Mouse (Mus musculus) stomach, postnatal 0 days (tissue): ENCODE data around the gene Eif3a. TPM values are rescaled to one million over a fixed set of nuclear protein-coding genes. Genes with fewer than 3 reads are reported as not detected.
A peak's percentile ranks its signal among the peaks of the same experiment; 100 is the strongest.

Experiments used
- ATAC-seq: fragments of 200-750 bp; cut with Nextera tagmentation; 2 replicates; pipeline ENCODE4 v1.8.0; 2017; ENCODE audit not compliant: low FRiP score, low TSS enrichment
- DNase-seq: peaks from one replicate; pipeline ENCODE4 v3.0.0-alpha.2; 2016; ENCODE audit warnings: low spot score
- H3K27ac ChIP-seq: fragments of 300-500 bp; sonication (generic); replicated peaks from 2 replicates; pipeline ENCODE4 v1.5.1; 2014; ENCODE audit warnings: mild to moderate bottlenecking, control low read depth
- H3K27me3 ChIP-seq: fragments of 300-500 bp; sonication (generic); 2 replicates; pipeline ENCODE4 v1.6.1; 2014; ENCODE audit warnings: low read length; ENCODE audit not compliant: control insufficient read depth, insufficient read depth
- H3K36me3 ChIP-seq: fragments of 300-500 bp; sonication (generic); 2 replicates; pipeline ENCODE4 v1.6.1; 2014; ENCODE audit warnings: low read length, mixed read lengths; ENCODE audit not compliant: control insufficient read depth, insufficient read depth
- H3K4me1 ChIP-seq: fragments of 300-500 bp; sonication (generic); replicated peaks from 2 replicates; pipeline ENCODE4 v1.6.1; 2014; ENCODE audit warnings: antibody characterized with exemption; ENCODE audit not compliant: control insufficient read depth, insufficient read depth
- H3K4me2 ChIP-seq: fragments of 300-500 bp; sonication (generic); replicated peaks from 2 replicates; pipeline ENCODE4 v1.6.1; 2014; ENCODE audit warnings: low read depth, mild to moderate bottlenecking, control low read depth, moderate library complexity
- H3K4me3 ChIP-seq: fragments of 300-500 bp; sonication (generic); 2 replicates; pipeline ENCODE4 v1.5.1; 2014; ENCODE audit warnings: low read depth, low read length, control low read depth
- H3K9ac ChIP-seq: fragments of 300-500 bp; sonication (generic); 2 replicates; pipeline ENCODE4 v1.6.1; 2014; ENCODE audit warnings: mild to moderate bottlenecking, low read length, control low read depth, mixed read lengths
- H3K9me3 ChIP-seq: fragments of 300-500 bp; sonication (generic); 2 replicates; pipeline ENCODE4 v1.6.1; 2016; ENCODE audit warnings: low read length; ENCODE audit not compliant: control insufficient read depth
- CTCF ChIP-seq: IDR thresholded peaks from 2 replicates; pipeline ENCODE4 v1.5.1; 2016; ENCODE audit warnings: antibody characterized with exemption, low read depth, mild to moderate bottlenecking, moderate library complexity
- EP300 ChIP-seq: optimal IDR thresholded peaks from 2 replicates; pipeline ENCODE3; 2016; ENCODE audit warnings: antibody characterized with exemption
- WGBS: fragments of 180-500 bp; shearing (Covaris S2); extraction: QIAGEN DNeasy Blood & Tissue Kit; methylation state at CpG from one replicate; pipeline ENCODE4 v1.1.7; 2014; 5-methylcytosine and 5-hydroxymethylcytosine counted together
- polyA plus RNA-seq: library from polyadenylated mRNA; unstranded; fragments of >200 nt; fragmentation: Nextera tagmentation; extraction: Ambion mirVana; gene quantifications from 2 replicates; pipeline ENCODE4 v1.2.1, GENCODE M21; 2015

Eif3a gene
- polyA plus RNA-seq, 1 experiment from 2014 or later: 60.1 TPM

DNA sequence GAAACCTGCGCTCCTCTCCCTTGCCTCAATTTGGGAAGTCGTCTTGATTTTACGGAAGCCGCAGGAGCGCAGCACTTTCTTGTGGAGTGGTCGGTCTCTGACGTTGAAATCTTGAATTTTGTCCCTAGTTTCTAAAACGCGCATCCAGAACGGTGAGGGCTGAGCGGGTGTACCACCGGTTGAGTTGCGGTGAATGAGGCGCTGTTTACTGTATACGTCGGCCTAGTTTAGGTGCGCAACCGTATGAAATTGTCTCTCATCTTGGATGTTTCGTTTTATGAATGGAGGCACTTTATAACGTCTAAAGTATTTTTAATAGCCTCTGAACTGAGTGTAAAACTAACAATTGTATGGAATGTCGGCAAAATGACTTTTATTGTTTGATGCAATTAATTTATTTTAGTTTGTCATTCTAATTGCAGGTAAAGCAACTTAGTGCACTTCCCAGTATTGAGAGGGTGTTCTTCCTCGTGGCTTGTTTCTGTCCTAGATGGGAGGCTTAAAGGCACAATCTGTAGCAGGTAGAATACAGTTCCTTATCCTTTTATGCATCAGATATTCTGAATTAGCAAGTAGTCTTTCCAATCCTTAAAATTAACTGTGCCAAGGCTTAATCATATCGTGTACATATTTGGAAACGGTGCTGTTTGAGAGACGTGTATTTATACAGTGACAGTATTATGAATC lies 33.2 kb downstream of the Eif3a start:
- H3K9me3 ChIP-seq: no peaks in the 10 kb centered on the region
- peaks cover 7% of the 10 kb centered on the region; the same call in 1 of the 2 replicates for H3K36me3 ChIP-seq
- H3K4me2 ChIP-seq: peak overlapping the region; percentile 100
- no peaks in the 10 kb centered on the region for H3K27me3 ChIP-seq
- no peak for ATAC-seq
- no peaks in the 10 kb centered on the region; the same call in 1 of the 2 replicates for H3K4me1 ChIP-seq
- TF ChIP-seq EP300 (no peak), CTCF (no peak)
- H3K27ac ChIP-seq: no peak overlapping the region
- DNase-seq: no peak
- H3K9ac ChIP-seq: peak overlapping the region; percentile 63; the same call in 1 of the 2 replicates
- peak overlapping the region; percentile 76 for H3K4me3 ChIP-seq
- WGBS: 5% methylated on average over 25 of the region's 25 CpGs

DNA sequence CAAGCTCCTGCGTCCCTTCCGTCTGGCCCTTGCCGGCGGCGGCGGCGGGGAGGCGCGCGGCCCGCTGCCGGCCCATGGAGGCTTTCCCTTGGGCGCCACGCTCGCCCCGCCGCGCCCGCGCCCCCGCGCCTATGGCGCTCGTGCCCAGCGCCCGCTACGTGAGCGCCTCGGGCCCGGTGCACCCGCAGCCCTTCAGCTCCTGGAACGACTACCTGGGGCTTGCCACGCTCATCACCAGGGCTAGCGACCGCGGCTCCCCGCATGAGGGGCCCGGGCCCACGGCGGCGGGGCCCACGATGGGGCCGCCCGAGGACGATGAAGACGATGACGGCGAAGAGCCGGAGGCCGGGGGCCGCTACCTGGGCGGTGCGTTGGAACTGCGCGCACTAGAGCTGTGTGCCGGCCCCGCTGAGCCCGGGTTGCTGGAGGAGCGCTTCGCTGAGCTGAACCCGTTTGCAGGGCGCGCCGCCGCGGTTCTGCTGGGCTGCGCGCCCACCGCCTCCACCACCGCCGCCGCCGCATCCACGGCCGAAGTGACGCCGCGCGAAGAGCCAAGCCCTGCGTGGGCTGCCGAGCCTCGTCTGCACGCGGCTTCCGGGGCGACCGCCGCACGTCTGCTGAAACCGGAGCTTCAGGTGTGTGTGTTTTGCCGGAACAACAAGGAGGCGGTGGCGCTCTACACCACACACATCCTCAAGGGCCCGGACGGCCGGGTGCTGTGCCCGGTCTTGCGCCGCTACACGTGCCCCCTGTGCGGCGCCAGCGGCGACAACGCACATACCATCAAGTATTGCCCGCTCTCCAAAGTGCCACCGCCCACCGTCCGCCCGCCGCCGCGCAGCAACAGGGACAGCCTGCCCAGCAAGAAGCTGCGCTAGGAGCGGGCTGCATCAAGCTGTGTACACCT lies 34.0 kb downstream of the Eif3a start:
- Histone ChIP-seq H3K4me1 (no peaks in the 10 kb centered on the region; the same call in 1 of the 2 replicates), H3K9me3 (no peaks in the 10 kb centered on the region), H3K27me3 (no peaks in the 10 kb centered on the region), H3K9ac (peak overlapping the region; percentile 63), H3K36me3 (peaks cover 4% of the 10 kb centered on the region; the same call in 1 of the 2 replicates), H3K4me2 (peak overlapping the region; percentile 100), H3K4me3 (peak overlapping the region; percentile 76), H3K27ac (0 out of 2 replicates have a peak overlapping the region, but pooled peaks have one; percentile 8)
- no peak for TF ChIP-seq EP300
- WGBS: under 1% methylated on average over 78 of the region's 115 CpGs
- peak; percentile 66 for DNase-seq
- ATAC-seq: peak; percentile 67

DNA sequence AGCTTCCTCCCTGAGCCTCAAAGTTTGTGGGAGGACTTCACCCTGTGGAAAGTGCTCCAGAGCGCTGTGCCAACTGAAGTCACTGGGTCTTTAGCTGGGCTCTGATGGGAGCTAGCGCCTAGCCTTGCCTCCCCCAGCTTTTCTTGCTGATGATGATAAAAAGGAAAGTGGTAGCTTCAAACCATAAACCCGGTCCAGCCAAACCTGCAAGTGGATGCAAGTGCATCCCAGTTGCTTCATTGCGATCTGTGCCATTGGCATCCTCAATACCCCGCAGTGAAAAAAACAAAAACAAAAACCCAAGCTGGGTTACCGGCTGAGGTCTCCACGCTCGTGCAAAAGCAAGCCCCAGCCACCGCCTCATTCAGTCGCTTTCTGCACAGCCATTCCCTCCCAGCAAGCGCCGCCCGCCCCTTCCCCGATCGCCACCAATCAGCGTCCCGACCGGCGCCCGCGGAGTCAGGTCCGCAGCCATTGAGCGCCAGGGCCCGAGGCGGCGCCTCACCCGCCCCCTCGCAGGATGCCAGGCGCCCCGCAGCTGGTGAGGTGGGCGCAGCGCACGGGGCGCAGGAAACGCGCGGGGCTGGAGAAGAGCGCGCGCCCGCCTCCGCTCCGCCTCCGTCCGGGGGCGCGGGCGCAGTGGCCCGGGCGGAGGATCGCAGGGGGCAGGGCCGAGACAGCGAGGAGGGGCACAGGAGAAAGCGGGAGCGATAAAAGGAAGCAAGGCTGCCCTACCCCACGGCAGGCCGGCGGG lies 34.8 kb downstream of the Eif3a start, which contains the start of gene Nanos1:
Gene Nanos1, plus strand, starts transcription at position 550 of the 754 bp plus-strand sequence.
- peak; percentile 90 for ATAC-seq
- peak; percentile 92 for DNase-seq

DNA sequence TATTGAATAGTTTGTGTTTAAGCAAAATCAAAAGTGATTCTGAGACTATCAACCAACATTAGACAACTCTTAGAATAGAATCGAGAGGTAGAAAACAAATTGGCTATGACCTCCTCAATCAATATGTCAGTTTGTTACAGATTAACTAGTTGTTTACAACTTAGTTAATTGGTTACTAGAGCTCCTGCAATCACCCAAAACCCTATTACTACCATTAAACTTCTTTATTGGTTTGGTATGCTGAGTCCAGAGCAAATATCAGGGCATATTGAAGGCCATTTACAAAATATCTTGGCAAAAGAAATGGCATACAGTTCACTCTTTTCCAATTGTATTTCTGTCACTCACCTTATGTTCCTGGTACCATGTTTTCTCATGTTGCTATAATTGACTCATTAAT lies 42.7 kb downstream of the Eif3a start:
- DNase-seq (no peak), ATAC-seq (no peak)
- Histone ChIP-seq H3K9ac (no peak overlapping the region), H3K36me3 (no peaks in the 10 kb centered on the region), H3K9me3 (no peaks in the 10 kb centered on the region), H3K27ac (no peak overlapping the region), H3K4me1 (no peaks in the 10 kb centered on the region), H3K4me3 (no peak overlapping the region), H3K27me3 (no peaks in the 10 kb centered on the region), H3K4me2 (no peak overlapping the region)
- 61% methylated on average over 1 of the region's 1 CpGs for WGBS
- TF ChIP-seq EP300: no peak
- TF ChIP-seq CTCF: no peak

More for the DNA sequence above, 34.8 kb downstream of the Eif3a start, which contains the start of gene Nanos1:
- no peaks in the 10 kb centered on the region for H3K9me3 ChIP-seq
- H3K9ac ChIP-seq: peak within 1 kb of the TSS; percentile 63
- TF ChIP-seq CTCF (peak; percentile 22), EP300 (no peak)
- peak within 1 kb of the TSS; percentile 100 for H3K4me2 ChIP-seq
- H3K27ac ChIP-seq: 0 out of 2 replicates have a peak within 1 kb of the TSS, but pooled peaks have one; percentile 8
- H3K27me3 ChIP-seq: no peaks in the 10 kb centered on the region
- H3K4me3 ChIP-seq: peak within 1 kb of the TSS; percentile 76
- peaks cover 4% of the 10 kb centered on the region; the same call in 1 of the 2 replicates for H3K36me3 ChIP-seq
- no peaks in the 10 kb centered on the region; the same call in 1 of the 2 replicates for H3K4me1 ChIP-seq
- under 1% methylated on average over 48 of the region's 58 CpGs for WGBS

DNA sequence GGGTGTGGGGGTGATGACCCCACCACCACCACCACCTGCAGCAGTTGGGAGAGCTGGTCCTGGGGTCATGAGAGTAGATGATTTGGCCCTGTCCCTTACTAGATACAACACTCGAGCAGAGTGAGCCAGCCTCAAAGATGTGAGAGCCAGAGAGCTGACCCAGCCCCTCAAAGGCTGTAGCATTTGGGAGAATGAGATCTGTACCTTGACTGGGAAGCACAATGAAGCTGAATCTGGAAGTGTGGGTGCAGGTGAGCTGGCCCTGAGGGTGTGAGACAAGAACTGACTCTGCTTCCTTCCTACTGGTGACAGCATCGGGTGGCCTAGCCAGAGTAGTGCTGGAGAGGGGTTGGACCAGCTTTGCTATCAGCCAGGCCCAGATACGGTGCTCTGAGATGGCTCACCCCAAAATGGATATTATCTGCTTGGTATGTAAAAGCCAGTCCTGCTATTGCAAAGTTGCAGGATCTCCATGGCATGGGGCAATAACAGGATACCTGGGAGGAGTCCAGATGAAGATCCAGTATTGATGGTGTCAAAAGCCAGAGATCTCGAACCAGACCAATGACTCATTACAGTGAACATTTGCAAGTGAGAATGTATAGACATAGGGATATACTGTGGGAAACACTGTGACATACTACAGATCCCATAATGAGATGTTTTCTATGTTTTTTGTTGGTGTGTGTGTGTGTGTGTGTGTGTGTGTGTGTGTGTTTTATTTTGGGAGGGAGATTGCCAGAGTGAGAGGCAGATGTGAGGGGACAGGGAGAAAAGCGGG lies 46.5 kb downstream of the Eif3a start:
- DNase-seq: no peak
- Histone ChIP-seq H3K4me2 (no peak overlapping the region), H3K9ac (no peak overlapping the region), H3K4me3 (no peak overlapping the region), H3K36me3 (no peaks in the 10 kb centered on the region), H3K4me1 (no peaks in the 10 kb centered on the region), H3K27me3 (no peaks in the 10 kb centered on the region), H3K27ac (no peak overlapping the region), H3K9me3 (no peaks in the 10 kb centered on the region)
- TF ChIP-seq CTCF (no peak), EP300 (no peak)
- 61% methylated on average over 5 of the region's 5 CpGs for WGBS
- no peak for ATAC-seq
